Mouse (Mus musculus) erythroid progenitor cell, adult 5-6 weeks (primary cell): ENCODE measurements around the gene Hesx1. TPM values are rescaled to one million over a fixed set of nuclear protein-coding genes. Genes with fewer than 3 reads are reported as not detected.

Experiments
- ATAC-seq: replicated peaks from 2 replicates; pipeline ENCODE4 v1.8.0; 2016; ENCODE audit warnings: moderate number of reproducible peaks, mild to moderate bottlenecking, moderate TSS enrichment, inconsistent platforms; ENCODE audit not compliant: poor library complexity, low FRiP score, severe bottlenecking
- total RNA-seq, 2 experiments: library from RNA; stranded (forward) in 1 of 2; stranded (reverse) in 1 of 2; fragments of 150-400 nt in 1 of 2; fragments of 186-747, 209-891 nt in 1 of 2; gene quantifications; 2 replicates each; pipeline versions ENCODE4 v1.2.3 to v1.2.4; 2015 to 2017; ENCODE audit warnings: low replicate concordance in 2 of 2

The Hesx1 gene
- total RNA-seq, 2 experiments from 2014 or later, result not detected

DNA sequence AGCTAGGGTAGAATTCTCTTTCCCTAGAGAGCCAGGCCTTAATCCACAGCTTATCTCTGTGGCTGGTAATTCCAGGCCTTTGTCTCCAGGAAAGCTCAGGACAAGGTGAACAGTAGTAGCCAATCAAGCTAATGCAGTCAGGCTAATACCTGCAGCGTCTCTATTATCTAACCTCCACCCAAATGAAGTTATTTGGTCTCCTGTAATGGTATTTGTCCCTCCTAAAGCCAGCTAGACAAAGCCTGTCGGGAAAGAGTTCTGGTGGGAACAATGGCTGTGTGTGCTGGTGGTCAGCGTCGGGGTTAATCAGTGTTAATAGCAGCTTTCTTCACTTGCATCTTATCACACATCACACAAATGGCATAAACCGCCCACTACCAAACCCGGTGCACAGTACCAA is 11.7 kb downstream of the Hesx1 start:
- no peak for ATAC-seq

DNA sequence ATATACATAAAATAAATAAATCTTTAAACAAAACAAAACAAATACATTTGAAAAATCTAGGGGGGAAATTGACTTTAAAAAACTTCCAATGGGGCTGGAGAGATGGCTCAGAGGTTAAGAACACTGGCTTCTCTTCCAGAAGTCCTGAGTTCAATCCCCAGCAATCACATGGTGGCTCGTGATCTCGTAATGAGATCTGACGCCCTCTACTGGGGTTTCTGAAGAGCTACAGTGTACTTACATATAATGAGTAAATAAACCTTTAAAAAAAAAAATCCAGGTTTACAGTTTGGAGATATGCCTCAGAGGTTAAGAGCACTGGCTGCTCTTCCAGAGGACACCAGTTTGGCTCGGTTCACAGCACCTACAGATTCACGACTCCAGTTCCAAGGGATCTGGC is 17.3 kb downstream of the Hesx1 start:
- no peak for ATAC-seq

DNA sequence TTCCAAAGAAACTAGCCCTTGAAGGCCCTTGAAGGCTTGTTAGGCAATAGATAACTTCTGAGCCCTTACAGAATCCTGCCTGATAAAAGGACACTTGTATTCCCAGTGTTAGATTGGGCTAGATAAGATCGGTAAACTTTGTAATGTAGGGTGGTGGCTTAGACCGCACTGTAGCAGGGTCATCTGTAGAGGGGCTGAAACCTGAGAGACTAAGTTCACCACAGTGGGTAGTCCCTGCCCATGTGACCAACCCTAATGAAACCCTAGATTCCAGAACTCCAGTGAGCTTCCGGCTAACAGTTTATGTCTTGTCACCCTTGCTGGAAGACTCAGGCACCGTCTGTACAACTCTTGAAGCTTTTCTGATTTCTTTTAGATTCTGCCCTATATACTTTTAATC is 19.4 kb downstream of the Hesx1 start:
- no peak for ATAC-seq

DNA sequence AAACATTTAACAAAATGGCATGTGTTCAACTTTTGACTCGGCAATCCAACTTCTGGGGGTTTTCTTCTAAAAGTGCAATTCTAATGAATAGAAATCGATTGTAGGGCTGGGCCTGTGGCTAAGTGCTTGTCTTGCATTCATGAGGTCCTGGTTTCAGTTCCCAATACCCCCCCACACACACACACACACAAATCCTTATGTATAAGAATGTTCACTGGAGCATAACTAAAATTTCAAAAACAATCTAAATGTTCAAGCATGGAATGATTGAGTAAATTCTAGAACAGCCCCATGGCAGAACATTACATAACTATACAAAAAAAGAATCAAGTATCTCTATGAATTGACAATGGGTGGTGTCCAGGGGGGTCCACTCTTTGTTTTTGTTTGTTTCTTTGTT is 23.7 kb downstream of the Hesx1 start:
- no peak for ATAC-seq

DNA sequence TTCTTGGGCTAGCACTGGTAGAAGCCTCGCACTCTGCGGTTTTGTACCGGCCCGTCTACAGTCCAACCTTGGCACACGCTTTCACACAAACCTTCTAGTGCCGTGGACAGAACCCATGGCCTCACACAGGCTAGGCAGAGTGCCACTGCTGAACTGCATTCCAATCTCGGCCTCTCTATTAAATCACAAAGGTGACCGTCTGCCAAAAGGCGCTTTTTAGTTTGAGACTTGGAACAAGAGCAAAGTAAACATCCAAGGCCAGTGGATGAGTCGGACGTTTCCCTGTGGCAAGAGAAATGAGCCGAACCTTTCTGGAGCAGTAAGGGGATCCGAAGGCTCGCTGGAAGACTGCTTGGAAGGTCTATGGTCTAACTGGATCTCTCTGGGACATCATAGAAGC is 25.6 kb downstream of the Hesx1 start:
- no peak for ATAC-seq

DNA sequence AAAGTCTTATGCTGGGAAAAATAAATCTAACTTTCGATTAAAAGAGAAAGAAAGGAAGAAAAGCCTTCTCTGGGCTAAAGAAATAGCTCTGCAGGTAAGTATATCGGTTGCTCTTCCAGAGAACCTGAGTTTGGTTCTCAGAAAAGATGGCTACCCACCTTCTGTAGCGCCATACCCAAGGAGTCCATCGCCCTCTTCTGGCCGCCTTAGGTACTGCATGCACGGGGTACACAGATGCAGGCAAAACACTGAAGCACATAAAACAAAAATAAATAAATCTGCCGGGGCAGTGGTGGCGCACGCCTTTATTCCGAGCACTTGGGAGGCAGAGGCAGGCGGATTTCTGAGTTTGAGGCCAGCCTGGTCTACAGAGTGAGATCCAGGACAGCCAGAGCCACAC is 28.7 kb downstream of the Hesx1 start:
- ATAC-seq, result no peak

DNA sequence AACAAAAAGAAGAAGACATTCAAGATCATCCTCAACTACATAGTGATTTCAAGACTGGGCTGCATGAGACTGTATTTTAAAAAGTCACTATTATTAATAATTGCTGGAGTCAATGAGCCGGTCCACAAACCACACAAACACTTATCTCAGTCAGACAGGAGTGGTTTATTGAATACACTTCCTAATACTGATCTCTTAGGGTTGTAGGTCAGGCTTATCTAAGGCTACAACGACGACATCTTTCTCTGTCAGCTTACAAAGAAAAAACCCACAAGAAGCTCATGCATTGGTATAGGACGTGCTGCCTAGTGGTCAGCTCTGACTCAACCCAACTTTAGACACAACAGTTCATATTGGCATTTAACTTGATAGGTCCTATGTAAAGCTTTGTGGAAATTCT is 30.4 kb downstream of the Hesx1 start:
- ATAC-seq, result no peak

DNA sequence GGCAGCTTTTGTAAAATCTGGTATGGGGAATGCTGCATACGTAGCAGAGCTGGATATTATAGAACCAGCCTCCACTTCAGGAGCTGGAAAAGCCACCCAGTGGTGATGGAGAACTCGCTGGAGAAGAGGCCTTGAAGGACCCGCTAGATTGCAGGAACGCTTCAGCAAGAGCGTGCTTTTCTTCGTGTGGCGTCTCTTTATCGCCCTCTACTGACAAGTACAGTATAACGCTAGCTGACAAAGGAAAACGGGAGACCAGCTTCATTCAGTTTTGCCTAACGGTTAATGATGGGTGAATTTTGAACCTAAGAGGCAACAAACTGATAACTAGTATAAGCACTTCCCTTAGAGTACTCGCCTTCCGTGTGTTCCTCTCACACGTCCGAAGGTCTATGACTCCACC is 35.6 kb downstream of the Hesx1 start:
- ATAC-seq, result no peak

DNA sequence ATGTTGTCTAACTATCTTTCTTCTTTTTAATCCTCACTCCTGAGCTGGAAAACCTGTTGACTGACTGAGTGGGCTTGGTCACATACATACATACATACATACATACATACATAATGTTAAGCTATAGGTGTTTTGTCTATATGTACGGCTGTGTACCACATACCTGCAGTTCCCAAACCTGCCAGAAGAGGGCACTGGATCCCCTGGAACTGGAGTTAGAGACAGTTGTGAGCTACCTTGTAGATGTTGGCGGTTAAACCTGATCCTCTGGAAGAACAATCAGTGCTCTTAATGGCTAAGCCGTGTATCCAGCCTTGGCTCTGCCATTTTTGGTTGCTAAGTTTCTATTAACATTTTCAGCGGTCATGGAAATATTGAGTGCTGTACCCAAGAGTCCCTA is 36.9 kb downstream of the Hesx1 start:
- ATAC-seq, result no peak

DNA sequence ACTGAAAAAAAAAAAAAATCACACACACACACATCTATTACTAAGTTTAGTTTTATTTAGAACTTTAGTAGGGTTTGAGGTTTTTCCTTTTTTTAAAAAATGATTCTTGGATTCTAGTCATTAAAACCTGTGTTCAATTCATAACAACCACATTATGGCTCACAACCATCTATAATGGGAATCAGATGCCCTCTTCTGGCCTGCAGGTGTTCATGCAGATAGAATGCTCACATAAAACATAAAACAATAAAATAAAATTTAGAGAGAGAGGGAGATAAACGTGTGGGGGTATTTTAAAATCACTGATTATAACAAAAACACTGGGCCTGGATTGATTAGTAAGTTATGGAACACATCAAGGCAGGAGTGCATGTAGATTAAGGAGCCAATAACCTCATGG is 43.3 kb downstream of the Hesx1 start:
- ATAC-seq, result no peak

DNA sequence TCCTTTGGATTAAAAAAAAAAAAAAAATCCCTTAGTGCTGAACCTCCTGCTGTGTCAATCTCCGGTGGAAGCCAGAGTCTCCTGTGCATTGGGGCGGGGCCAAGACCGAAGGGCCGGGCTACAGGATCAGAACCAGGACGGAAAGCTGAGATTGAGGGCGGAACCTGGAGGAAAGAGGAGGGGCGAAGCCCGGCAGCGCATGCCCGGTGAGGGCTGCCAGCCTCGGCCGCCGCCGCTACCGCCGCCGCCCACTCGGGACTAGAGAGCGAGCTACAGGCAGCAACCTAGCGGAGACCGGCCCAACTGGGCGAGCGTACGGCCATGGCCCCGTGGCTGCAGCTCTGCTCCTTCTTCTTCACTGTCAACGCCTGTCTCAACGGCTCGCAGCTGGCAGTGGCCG is 44.6 kb downstream of the Hesx1 start, which contains the start of gene Il17rd:
Gene Il17rd (plus strand): TSS at position 159 of the 400 bp plus-strand sequence.
- no peak for ATAC-seq

DNA sequence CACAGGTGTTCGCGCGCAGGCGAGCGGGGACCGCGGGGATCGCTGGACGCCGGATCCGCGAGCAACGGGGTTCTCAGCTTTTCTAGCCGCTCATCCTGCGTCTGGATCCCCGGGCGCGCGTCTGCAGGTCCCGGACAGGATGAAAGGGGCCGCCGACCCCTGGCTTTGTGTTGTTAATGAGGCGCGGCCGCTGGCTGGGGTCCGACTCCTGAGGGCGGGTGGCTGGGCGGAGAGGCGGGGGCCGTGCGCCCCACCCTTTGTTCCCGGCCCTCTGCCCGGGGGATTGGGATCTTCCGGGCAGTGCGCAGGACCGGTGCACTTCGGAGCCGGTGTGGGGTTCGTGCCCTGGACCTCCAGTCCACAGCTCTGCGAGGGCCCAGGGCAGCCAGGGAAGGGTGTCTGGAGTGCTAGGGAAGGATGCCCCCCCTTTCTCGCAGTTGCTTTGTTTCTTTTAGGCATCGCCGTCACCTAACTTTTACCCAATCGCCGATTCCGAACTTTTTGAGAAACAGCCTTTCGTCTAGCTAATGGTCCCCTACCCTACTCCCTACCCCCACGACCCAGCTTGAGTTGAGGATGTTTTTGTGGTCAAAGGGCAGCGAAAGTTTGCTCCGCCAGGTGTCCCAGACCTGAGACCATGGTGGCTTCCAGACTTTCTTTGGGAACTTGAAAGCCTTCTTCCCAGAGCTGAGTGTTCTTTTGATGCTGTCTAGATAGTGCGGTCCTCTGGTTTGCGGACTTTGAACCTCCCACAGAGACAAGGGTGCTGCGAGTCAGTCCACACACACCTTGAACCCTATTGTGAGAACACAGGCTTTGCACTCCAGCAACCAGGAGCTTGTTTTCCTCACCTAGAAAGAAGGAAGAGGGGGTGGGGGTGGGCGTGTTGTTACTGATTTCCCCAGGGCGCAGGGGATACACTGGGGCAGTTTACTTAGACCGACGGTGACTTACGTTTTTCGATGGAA is 45.3 kb downstream of the Hesx1 start:
- ATAC-seq, result no peak

DNA sequence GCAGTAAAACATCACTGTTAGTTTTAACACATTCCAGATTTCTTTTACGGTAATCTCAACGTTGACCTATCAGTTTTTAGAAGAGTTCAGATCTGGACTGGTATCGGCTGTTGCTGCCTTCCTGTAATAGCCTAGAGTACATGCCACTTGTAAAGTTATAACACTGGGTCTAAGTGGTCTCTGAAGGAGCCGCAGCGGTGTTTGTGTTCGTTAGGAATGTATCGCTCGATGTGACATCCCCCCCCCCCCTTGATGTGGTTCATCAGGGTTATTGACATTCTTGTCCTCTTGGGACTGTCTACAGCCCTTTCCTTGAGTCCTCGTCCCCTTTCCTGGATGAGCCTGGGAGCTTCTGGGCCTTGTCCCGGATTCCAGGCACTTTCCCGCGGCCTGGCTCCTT is 46.2 kb downstream of the Hesx1 start:
- no peak for ATAC-seq

DNA sequence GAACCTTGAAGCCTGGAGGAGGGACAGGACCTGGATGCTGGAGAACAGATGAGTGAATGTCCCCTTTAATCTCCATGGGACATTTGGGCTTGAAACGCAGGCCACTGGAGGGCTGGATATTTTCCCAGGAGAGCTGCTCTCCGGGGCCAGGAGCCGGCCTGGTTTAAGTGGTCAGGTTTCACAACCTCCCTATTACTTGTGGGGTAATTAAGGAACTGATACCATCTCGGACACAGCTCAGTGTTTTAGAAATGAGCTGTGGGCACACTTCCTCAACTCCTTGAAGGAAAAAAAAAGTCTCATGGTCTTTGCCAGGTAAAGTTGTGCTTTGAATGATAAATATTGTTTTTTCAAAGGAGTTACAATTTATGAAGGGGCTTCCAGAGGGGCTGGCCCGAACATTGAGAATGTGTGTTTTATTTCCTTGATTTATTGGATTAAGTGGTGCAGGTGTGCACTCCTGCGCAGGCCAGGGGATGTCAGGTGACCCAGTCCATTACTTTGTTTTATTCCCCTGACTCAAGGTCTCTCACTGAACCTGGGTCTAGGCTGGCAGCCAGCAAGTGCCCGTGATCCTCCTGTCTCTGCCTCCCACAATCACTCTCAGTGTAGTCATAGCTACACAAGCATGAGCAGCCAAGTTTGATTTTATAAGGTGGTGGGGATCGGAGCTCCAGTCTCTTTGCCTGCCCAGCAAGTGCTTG is 48.2 kb downstream of the Hesx1 start:
- ATAC-seq, result no peak

DNA sequence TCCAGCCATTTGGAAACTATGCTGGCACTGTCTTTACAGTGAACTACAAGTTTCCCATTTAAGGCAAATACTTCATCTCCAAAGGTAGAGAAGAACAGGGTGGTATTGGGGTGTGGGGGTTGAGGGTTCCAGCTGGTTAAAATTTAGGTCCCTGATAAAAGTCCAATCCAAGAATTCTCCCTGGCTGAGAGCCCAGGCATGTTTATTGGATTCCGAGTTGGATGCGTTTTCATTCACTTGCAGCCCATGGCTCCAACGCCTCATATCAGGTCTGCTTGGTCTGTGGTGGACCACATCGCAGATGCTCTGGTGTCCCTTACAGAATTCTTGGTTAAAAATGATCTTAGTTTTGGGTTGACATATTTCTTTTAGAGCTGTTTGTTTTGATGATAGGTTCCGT is 49.2 kb downstream of the Hesx1 start:
- ATAC-seq, result no peak

DNA sequence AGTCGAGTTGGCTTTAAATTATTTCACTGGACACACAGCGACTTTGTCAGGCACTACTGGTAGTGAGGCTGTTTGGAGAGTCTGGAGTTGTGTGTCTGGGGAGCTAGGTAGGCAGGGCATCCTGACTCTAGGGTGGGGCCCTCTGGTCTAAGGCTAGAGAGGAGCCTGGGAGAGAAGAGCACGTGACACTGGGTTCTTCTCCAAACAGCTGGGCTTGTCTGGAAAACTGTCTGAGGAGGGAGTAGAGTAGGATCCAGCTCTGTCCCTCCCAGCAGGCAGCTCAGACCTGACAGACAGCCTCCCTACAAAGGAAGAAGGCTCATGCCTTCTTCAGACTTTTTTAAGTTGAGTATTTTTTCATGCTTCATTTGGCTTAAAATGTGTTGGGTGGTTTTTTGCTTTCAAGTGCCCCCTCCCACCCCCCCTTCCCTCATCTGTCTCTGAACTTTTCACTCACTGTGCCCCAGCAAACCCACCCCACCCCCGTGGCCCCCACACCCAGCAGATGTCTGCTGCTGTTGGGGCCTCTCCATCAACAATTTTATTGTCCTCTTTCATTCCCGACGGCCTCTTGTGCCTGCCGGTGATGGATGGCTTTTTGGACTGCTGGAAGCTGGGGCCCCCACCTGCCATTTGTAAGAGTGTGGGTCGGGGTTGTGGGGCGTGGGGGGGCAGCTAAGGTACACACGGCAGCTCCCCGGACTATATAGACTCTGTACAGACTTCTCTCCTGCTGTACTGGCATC is 50.2 kb downstream of the Hesx1 start:
- ATAC-seq, result no peak

DNA sequence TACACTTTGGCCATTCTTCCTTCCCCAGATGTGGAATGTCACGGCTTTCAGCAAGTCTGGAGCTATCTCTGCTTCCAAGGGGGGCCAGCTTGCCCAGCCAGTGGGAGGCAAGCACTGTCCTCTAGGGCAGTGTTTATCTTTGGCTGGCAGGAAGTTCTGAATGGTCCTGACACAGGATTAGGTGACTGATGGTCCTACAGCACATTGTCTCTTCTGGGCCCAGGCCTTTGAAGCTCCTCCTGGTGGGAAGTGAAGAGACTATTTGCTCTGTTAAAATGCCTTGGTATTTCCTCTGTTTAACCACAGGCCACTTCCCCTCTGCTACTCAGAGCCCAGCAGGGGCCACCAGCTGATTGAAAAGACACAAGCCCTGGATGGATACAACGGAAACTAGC is 50.7 kb downstream of the Hesx1 start:
- ATAC-seq, result no peak

DNA sequence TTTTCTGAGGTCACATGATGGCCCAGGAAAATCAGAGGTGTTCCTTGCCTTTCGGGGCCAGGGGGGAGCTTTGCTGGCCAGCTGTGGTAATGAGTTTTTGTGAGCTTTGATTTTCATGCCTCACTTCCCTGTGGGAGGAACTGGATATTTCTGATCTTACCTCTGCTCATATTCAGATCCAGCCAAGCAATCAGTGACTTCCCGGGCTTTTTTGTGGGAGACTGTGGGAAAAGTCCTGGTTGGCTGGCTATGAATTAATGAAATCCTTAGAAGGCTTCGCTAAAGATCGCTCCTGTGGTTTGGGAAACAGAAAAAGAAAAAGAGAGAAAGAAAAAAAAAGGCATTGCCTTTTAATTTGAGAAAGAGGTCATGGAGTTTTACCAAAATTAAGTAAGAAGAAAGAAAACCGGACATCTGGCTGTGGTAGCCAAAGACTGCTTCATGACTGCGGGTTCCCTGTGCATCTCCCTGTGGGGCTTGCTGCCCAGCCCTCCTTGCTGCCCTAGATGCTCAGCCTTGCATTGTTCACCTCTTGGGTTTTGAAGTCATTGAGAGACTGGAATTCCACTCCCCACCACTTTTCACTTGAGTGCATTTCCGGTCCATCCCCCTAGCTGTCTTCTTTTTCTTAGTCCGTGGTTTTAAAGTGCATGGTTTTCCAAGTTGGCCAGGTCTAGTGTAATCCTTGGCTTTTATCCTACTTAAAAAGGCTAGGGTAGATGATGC is 54.2 kb downstream of the Hesx1 start:
- ATAC-seq, result no peak

DNA sequence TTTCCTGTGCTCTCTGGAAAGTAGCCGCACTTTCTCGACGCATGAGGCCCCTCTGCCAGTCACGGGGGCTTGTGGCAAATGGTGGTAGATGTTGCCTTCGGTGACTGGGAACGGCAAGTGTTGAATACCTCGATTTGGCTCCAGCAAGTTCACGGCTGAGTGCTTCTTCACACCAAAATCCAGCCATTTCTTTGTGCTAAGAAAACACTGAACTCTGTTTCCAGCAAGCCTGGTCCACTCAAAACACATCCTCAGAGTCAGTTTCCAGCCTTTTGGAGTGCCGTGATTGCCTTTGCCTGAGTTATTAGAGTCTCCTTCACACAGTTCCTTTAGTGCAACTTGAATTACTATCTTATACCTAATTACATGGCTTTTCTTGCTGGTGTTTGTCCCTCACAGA is 55.8 kb downstream of the Hesx1 start:
- no peak for ATAC-seq
